Mouse (Mus musculus) G1E (cell line): ENCODE data around the gene Egfl8.

Experiments
- CTCF ChIP-seq: IDR thresholded peaks from 2 replicates; pipeline ENCODE4 v1.5.1; 2012; ENCODE audit warnings: low read depth, low read length, inconsistent platforms, mixed read lengths
- GATA1 ChIP-seq: IDR thresholded peaks from 2 replicates; pipeline ENCODE4 v1.6.1; 2012; ENCODE audit warnings: borderline replicate concordance, low read length, inconsistent platforms, mixed read lengths
- POLR2AphosphoS5 ChIP-seq: IDR thresholded peaks from 2 replicates; pipeline ENCODE4 v1.6.1; 2012; ENCODE audit warnings: low read depth, low read length, inconsistent platforms; ENCODE audit not compliant: insufficient replicate concordance

- no peak for TF ChIP-seq CTCF
- no peak for TF ChIP-seq GATA1
- no peak for TF ChIP-seq POLR2AphosphoS5
Observed at GRCm38 (mm10) chr17:34591994-34592375, 23.8 kb downstream of the Egfl8 start.
